Mouse (Mus musculus) gastrocnemius, adult 2 months (tissue): ENCODE results near the gene H2al1f. TPM values are rescaled to one million over a fixed set of nuclear protein-coding genes. Genes with fewer than 3 reads are reported as not detected.
A peak's percentile ranks its signal among the peaks of the same experiment; 100 is the strongest.
"Not testable (repeated sequence)": the region's sequence is repeated elsewhere in the genome, so short reads cannot be mapped to it uniquely, and the experiment has no call there.

Experiments used
- DNase-seq: peaks from one replicate; pipeline ENCODE4 v3.0.0; 2022
- H3K27ac ChIP-seq: fragments of 200-600 bp; 2 replicates; pipeline ENCODE4 v1.8.1; 2022; ENCODE audit warnings: mild to moderate bottlenecking
- H3K4me3 ChIP-seq: fragments of 200-600 bp; 2 replicates; pipeline ENCODE4 v1.8.1; 2022; ENCODE audit warnings: mild to moderate bottlenecking, moderate library complexity
- CTCF ChIP-seq: fragments of 200-600 bp; IDR thresholded peaks from 2 replicates; pipeline ENCODE4 v1.8.1; 2022; ENCODE audit warnings: antibody characterized with exemption, mild to moderate bottlenecking, moderate library complexity
- intact Hi-C: fragments of 180-260 bp; cut with DNase I; formaldehyde crosslinking; loops from one replicate; pipeline ENCODE4 v1.15.1; 2025
- long read RNA-seq, 2 experiments: library from polyadenylated mRNA; stranded (forward); transcript quantifications; one replicate each; pipeline ENCODE4 v2.0.0; 2021
- total RNA-seq, 2 experiments: library from RNA; stranded (reverse); gene quantifications; 2 replicates each; pipeline ENCODE4 v1.2.3; 2021

H2al1f gene
- total RNA-seq, result not detected
- long read RNA-seq, experiment 1, result 0 reads
- long read RNA-seq, experiment 2, result 0 reads

DNA sequence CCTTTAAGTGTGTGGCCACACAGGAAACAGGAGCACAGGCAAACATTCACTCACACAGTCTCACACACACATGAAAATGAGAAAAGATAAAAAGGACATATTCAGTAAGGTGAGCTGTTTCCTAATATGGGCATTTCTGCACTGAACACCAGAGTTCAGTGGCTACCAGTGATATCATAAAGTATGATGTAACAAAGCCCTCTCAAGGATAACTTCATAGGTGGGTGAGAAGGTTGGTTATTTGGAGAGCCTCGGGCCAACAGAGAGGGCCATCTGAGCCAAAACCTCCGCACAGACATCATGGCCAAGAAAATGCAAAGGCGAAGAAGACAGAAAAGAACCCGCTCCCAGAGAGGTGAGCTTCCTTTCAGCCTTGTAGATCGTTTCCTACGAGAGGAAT is at the start of gene H2al1f:
Gene H2al1f (plus strand): TSS at position 301 of the 400 bp plus-strand sequence.
- H3K4me3 ChIP-seq, intact Hi-C loops, H3K27ac ChIP-seq, DNase-seq: not testable (repeated sequence)

DNA sequence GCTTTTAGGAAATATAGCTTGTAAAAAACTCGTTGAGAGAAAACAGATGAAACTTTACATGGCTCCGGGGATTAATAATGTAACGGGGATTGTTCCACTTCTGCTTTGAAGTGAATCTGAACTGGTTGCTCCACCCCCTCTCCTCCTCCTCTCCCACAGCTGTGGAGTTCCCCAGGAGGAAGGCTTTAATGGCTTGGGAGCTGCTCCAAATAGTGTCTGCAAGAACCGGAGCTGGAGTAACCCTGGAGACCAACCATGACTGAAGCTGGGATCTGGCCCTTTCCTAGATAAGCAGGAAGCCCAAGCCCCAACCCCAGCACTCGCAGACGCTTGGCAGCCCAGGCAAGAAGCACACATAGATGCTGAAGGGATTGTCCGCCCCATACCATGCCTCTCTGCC is 47.2 kb upstream of the H2al1f start:
- peak; percentile 32 for DNase-seq
- no peak overlapping the region for H3K4me3 ChIP-seq
- H3K27ac ChIP-seq, result no peak overlapping the region
- TF ChIP-seq CTCF, result no peak
- intact Hi-C loops, result no loop called here

DNA sequence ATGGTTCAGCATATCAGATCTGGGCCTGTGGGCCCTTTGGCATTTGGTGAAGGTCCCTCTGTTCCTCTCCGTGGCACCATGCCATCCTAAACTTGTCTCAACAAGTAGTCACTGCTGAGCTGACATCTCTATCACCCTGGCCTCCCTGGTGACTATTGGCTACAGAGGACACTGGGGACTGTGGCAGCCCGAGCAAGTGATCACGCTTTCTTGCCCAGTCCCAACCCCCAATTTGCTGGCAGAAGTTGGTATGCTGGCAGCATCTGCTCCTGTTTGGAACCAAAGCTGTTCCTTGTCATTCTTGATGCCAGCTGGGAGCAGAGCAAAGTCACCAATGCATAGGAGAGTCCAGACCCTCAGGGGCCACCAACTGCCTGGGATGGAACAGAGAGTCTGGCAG is 45.9 kb upstream of the H2al1f start:
- intact Hi-C loops, result no loop called here

DNA sequence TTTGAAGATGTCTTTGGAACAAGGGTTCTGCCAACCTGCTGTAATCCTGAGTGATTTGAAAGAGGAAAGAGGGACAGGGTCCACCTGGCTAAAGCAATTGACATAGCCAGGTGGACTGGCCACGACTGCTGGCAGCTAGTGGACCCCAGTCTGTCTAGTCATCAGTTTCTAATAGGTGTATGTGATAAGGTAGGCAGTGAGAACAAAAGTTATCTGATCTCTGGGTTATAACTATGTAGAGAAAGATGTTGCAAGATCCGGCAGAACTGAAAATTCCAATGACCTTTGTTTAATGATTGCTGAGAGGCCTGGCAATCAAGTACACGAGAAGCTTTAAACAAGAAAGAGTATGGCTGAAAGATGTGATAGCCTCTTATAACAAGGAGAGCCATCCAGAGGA is 41.8 kb upstream of the H2al1f start:
- no peak for TF ChIP-seq CTCF
- H3K27ac ChIP-seq, result no peak overlapping the region
- intact Hi-C loops, result no loop called here
- no peak for DNase-seq
- no peak overlapping the region for H3K4me3 ChIP-seq

More for the DNA sequence above, 45.9 kb upstream of the H2al1f start:
- Histone ChIP-seq H3K4me3 (no peak overlapping the region), H3K27ac (no peak overlapping the region)
- DNase-seq, result peak; percentile 18
- no peak for TF ChIP-seq CTCF

DNA sequence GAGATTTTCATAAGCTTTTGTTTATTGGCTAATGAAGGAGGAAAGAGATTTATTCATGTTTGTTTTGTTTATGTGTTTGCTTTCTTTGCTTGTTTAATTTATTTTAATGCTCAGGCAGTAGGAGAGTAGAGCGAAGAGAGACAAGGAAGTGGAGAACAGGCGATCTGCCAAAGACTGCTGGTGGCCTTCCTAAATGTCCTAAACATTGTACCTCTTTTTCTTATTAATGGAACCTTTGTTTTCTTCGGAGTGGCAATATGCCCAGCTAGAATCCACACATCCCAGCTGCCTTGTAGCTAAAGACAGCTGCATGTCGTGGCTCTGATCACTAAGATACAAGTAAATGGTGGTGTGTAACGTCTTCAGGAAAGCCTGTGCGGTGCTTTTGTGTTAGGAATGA is 37.9 kb upstream of the H2al1f start:
- intact Hi-C loops, result no loop called here
- no peak for TF ChIP-seq CTCF
- DNase-seq, result no peak
- Histone ChIP-seq H3K4me3 (no peak overlapping the region), H3K27ac (no peak overlapping the region)

DNA sequence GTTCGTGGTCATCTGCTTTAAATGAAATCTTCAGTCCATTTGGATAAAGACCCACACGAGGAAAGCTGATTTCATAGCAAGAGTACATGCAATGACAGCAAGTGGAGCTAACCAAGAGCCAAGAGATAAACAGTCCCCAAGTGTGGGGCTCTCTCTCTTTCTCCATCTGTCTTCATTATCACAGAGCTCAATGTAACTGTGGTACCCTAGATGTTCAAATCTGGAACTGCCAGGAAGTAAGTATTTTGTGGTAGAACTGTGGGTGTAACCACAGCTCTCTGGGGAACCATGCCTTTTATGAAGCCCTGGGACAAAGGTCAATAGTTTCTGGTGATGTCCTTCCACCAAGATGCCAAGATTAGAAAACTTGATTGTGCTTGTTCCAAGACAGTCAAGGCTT is 34.2 kb upstream of the H2al1f start:
- H3K4me3 ChIP-seq, result no peak overlapping the region
- TF ChIP-seq CTCF, result no peak
- H3K27ac ChIP-seq, result no peak overlapping the region
- DNase-seq, result no peak
- intact Hi-C loops, result no loop called here

DNA sequence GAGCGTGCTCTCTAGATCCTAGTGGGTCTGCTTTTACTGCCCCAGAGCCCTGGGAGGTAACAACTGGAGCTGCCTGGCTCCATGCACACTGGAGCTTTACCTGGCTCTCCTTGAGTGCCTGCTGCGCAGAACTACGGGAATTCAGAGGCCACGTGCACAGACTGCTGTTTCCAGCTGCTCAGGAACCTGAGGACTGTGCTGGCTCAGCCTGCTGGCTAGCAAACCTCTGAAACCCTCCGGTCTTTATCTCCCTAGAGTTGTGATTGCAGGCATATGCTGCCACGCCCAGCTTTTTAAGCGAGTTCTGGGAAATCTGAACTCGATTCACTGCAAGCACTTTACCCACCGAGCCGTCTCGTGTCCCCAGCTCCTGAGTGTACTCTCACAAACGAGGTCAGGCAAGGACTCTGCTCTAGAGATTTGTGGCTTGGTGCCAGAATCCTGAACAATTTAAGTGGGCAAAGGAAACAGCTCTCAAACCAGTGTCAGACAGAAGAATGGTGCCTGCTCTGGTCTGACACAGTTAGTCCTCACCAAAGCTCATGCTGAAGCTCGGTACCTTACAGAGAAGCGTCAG is 26.6 kb upstream of the H2al1f start:
- intact Hi-C loops, result no loop called here
- Histone ChIP-seq H3K27ac (no peak overlapping the region), H3K4me3 (no peak overlapping the region)
- no peak for TF ChIP-seq CTCF
- no peak for DNase-seq

DNA sequence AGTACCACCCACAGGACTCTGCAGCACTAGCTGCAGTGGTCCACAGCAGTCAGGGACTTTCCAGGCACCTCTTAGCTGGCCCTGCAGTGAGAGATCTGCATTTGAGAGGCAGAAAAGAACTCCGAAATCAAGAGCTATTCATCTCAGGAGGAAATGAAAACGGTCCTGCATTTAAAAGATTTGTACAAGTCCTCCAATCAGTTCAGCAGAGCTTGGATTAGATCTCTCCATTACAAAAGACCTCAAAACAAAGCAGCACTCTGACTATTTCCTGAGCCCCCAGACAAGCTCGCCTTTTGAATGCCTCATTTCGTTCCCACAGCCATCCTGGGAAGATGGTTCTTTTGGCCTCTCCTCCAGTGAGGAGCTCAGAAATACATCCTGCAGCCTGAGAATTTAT is 25.7 kb upstream of the H2al1f start:
- intact Hi-C loops, result no loop called here
- H3K4me3 ChIP-seq, result no peak overlapping the region
- no peak for DNase-seq
- TF ChIP-seq CTCF, result no peak
- H3K27ac ChIP-seq, result no peak overlapping the region

DNA sequence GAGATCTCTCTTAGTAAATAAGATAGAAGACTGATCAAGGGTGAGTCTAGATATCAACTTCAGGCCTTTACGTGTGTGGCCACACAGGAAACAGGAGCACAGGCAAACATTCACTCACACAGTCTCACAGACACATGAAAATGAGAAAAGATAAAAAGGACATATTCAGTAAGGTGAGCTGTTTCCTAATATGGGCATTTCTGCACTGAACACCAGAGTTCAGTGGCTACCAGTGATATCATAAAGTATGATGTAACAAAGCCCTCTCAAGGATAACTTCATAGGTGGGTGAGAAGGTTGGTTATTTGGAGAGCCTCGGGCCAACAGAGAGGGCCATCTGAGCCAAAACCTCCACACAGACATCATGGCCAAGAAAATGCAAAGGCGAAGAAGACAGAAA is 16.0 kb upstream of the H2al1f start, which contains the start of gene H2al1a:
Gene H2al1a (plus strand): TSS at position 301 of the 400 bp plus-strand sequence.
- H3K27ac ChIP-seq, intact Hi-C loops, H3K4me3 ChIP-seq, DNase-seq: not testable (repeated sequence)

DNA sequence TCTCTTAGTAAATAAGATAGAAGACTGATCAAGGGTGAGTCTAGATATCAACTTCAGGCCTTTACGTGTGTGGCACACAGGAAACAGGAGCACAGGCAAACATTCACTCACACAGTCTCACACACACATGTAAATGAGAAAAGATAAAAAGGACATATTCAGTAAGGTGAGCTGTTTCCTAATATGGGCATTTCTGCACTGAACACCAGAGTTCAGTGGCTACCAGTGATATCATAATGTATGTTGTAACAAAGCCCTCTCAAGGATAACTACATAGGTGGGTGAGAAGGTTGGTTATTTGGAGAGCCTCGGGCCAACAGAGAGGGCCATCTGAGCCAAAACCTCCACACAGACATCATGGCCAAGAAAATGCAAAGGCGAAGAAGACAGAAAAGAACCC is 12.8 kb upstream of the H2al1f start, which contains the start of gene H2al1b:
Gene H2al1b (plus strand): TSS at position 301 of the 400 bp plus-strand sequence.
- DNase-seq, H3K4me3 ChIP-seq, intact Hi-C loops, H3K27ac ChIP-seq: not testable (repeated sequence)

DNA sequence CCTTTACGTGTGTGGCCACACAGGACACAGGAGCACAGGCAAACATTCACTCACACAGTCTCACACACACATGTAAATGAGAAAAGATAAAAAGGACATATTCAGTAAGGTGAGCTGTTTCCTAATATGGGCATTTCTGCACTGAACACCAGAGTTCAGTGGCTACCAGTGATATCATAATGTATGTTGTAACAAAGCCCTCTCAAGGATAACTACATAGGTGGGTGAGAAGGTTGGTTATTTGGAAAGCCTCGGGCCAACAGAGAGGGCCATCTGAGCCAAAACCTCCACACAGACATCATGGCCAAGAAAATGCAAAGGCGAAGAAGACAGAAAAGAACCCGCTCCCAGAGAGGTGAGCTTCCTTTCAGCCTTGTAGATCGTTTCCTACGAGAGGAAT is 9.6 kb upstream of the H2al1f start, which contains the start of gene H2al1c:
Gene H2al1c (plus strand): TSS at position 301 of the 400 bp plus-strand sequence.
- intact Hi-C loops, H3K4me3 ChIP-seq, H3K27ac ChIP-seq, DNase-seq: not testable (repeated sequence)

DNA sequence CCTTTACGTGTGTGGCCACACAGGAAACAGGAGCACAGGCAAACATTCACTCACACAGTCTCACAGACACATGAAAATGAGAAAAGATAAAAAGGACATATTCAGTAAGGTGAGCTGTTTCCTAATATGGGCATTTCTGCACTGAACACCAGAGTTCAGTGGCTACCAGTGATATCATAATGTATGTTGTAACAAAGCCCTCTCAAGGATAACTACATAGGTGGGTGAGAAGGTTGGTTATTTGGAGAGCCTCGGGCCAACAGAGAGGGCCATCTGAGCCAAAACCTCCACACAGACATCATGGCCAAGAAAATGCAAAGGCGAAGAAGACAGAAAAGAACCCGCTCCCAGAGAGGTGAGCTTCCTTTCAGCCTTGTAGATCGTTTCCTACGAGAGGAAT is 6.4 kb upstream of the H2al1f start, which contains the start of gene H2al1d:
Gene H2al1d (plus strand): TSS at position 301 of the 400 bp plus-strand sequence.
- DNase-seq, H3K4me3 ChIP-seq, intact Hi-C loops, H3K27ac ChIP-seq: not testable (repeated sequence)

DNA sequence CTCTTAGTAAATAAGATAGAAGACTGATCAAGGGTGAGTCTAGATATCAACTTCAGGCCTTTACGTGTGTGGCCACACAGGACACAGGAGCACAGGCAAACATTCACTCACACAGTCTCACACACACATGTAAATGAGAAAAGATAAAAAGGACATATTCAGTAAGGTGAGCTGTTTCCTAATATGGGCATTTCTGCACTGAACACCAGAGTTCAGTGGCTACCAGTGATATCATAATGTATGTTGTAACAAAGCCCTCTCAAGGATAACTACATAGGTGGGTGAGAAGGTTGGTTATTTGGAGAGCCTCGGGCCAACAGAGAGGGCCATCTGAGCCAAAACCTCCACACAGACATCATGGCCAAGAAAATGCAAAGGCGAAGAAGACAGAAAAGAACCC is 3.3 kb upstream of the H2al1f start, which contains the start of gene H2al1e:
Gene H2al1e (plus strand): TSS at position 301 of the 400 bp plus-strand sequence.
- intact Hi-C loops, H3K27ac ChIP-seq, DNase-seq, H3K4me3 ChIP-seq: not testable (repeated sequence)

DNA sequence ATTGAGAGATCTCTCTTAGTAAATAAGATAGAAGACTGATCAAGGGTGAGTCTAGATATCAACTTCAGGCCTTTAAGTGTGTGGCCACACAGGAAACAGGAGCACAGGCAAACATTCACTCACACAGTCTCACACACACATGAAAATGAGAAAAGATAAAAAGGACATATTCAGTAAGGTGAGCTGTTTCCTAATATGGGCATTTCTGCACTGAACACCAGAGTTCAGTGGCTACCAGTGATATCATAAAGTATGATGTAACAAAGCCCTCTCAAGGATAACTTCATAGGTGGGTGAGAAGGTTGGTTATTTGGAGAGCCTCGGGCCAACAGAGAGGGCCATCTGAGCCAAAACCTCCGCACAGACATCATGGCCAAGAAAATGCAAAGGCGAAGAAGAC is 3.0 kb downstream of the H2al1f start, which contains the start of gene H2al1g:
Gene H2al1g (plus strand): TSS at position 301 of the 400 bp plus-strand sequence.
- intact Hi-C loops, H3K4me3 ChIP-seq, DNase-seq, H3K27ac ChIP-seq: not testable (repeated sequence)

DNA sequence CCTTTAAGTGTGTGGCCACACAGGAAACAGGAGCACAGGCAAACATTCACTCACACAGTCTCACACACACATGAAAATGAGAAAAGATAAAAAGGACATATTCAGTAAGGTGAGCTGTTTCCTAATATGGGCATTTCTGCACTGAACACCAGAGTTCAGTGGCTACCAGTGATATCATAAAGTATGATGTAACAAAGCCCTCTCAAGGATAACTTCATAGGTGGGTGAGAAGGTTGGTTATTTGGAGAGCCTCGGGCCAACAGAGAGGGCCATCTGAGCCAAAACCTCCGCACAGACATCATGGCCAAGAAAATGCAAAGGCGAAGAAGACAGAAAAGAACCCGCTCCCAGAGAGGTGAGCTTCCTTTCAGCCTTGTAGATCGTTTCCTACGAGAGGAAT is 6.2 kb downstream of the H2al1f start, which contains the start of gene H2al1h:
Gene H2al1h (plus strand): TSS at position 301 of the 400 bp plus-strand sequence.
- H3K4me3 ChIP-seq, H3K27ac ChIP-seq: not testable (repeated sequence)

DNA sequence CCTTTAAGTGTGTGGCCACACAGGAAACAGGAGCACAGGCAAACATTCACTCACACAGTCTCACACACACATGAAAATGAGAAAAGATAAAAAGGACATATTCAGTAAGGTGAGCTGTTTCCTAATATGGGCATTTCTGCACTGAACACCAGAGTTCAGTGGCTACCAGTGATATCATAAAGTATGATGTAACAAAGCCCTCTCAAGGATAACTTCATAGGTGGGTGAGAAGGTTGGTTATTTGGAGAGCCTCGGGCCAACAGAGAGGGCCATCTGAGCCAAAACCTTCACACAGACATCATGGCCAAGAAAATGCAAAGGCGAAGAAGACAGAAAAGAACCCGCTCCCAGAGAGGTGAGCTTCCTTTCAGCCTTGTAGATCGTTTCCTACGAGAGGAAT is 9.4 kb downstream of the H2al1f start, which contains the start of gene H2al1i:
Gene H2al1i (plus strand): TSS at position 301 of the 400 bp plus-strand sequence.
- DNase-seq, intact Hi-C loops, H3K27ac ChIP-seq, H3K4me3 ChIP-seq: not testable (repeated sequence)

More for the DNA sequence above, 6.2 kb downstream of the H2al1f start, which contains the start of gene H2al1h:
- intact Hi-C loops, DNase-seq: not testable (repeated sequence)

DNA sequence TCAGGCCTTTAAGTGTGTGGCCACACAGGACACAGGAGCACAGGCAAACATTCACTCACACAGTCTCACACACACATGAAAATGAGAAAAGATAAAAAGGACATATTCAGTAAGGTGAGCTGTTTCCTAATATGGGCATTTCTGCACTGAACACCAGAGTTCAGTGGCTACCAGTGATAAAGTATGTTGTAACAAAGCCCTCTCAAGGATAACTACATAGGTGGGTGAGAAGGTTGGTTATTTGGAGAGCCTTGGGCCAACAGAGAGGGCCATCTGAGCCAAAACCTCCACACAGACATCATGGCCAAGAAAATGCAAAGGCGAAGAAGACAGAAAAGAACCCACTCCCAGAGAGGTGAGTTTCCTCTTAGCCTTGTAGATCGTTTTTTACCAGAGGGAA is 12.6 kb downstream of the H2al1f start, which contains the start of gene H2al1j:
Gene H2al1j (plus strand): TSS at position 301 of the 400 bp plus-strand sequence.
- intact Hi-C loops, DNase-seq, H3K27ac ChIP-seq, H3K4me3 ChIP-seq: not testable (repeated sequence)
